Mouse (Mus musculus) yolk sac, embryonic 10.5 days (tissue): ENCODE results near the gene Nr2c2ap.
A peak's percentile ranks its signal among the peaks of the same experiment; 100 is the strongest.

ENCODE experiments used
- DNase-seq: peaks from one replicate; pipeline ENCODE4 v3.0.0-alpha.2; 2017; ENCODE audit warnings: low spot score

Gene Nr2c2ap

GRCm38 (mm10) chr8:70160015-70160414, 28.9 kb downstream of the Nr2c2ap start:
- no peak for DNase-seq

- no peak for DNase-seq
These were observed 32.2 kb downstream of the Nr2c2ap start for GRCm38 (mm10) chr8:70163316-70163715.

- DNase-seq: peak; percentile 50
These were observed 35.5 kb downstream of the Nr2c2ap start for GRCm38 (mm10) chr8:70166504-70167110.

GRCm38 (mm10) chr8:70170116-70170515, 39.0 kb downstream of the Nr2c2ap start:
- no peak for DNase-seq

- peak; percentile 18 for DNase-seq
These were observed 39.6 kb downstream of the Nr2c2ap start for GRCm38 (mm10) chr8:70170748-70171147.

- DNase-seq: no peak
These were observed 40.1 kb downstream of the Nr2c2ap start for GRCm38 (mm10) chr8:70171240-70171639.

GRCm38 (mm10) chr8:70172043-70172681, 41.0 kb downstream of the Nr2c2ap start, which contains the start of gene Tmem161a:
TSS of gene Tmem161a (plus strand) at chr8:70172356.
- DNase-seq: peak; percentile 94

GRCm38 (mm10) chr8:70173320-70173719, 42.2 kb downstream of the Nr2c2ap start:
- DNase-seq: no peak

GRCm38 (mm10) chr8:70174079-70174478, 42.9 kb downstream of the Nr2c2ap start:
- no peak for DNase-seq

- DNase-seq: no peak
These were observed 47.1 kb downstream of the Nr2c2ap start for GRCm38 (mm10) chr8:70178231-70178630.

- no peak for DNase-seq
These were observed 47.9 kb downstream of the Nr2c2ap start for GRCm38 (mm10) chr8:70179082-70179481.

- DNase-seq: no peak
These were observed 50.2 kb downstream of the Nr2c2ap start for GRCm38 (mm10) chr8:70181212-70181902.

GRCm38 (mm10) chr8:70181903-70182252, 50.7 kb downstream of the Nr2c2ap start:
- DNase-seq: no peak

GRCm38 (mm10) chr8:70183194-70183593, 52.1 kb downstream of the Nr2c2ap start:
- DNase-seq: no peak
